Mouse (Mus musculus): Measurements from ENCODE around the gene Tfap2c.

- no peak for TF ChIP-seq POLR2A (IDR thresholded peaks at IDR 0.05; ENCODE audit: extremely low read depth, insufficient read depth, low read length)
- TF ChIP-seq CTCF (IDR thresholded peaks at IDR 0.05; ENCODE audit: low read depth, low read length), result no peak
Observed at GRCm38 (mm10) chr2:172520616-172521371, 28.6 kb upstream of the Tfap2c start.

Measured in liver, adult 2 months (tissue).